Mouse (Mus musculus) left cerebral cortex, adult 18-20 months (tissue): ENCODE data around the gene Ciapin1. TPM values are rescaled to one million over a fixed set of nuclear protein-coding genes. Genes with fewer than 3 reads are reported as not detected.
A peak's percentile ranks its signal among the peaks of the same experiment; 100 is the strongest.

ENCODE experiments used
- DNase-seq, 2 experiments: peaks; one replicate each; pipeline ENCODE4 v3.0.0; 2021 to 2022; ENCODE audit warnings: low spot score in 2 of 2, mixed read lengths in 1 of 2
- total RNA-seq, 2 experiments: library from RNA; stranded (reverse); gene quantifications; 2 replicates each; pipeline ENCODE4 v1.2.3; 2021

Ciapin1 gene
- total RNA-seq, 2 experiments from 2014 or later: 72.3 to 75.6 TPM

DNA sequence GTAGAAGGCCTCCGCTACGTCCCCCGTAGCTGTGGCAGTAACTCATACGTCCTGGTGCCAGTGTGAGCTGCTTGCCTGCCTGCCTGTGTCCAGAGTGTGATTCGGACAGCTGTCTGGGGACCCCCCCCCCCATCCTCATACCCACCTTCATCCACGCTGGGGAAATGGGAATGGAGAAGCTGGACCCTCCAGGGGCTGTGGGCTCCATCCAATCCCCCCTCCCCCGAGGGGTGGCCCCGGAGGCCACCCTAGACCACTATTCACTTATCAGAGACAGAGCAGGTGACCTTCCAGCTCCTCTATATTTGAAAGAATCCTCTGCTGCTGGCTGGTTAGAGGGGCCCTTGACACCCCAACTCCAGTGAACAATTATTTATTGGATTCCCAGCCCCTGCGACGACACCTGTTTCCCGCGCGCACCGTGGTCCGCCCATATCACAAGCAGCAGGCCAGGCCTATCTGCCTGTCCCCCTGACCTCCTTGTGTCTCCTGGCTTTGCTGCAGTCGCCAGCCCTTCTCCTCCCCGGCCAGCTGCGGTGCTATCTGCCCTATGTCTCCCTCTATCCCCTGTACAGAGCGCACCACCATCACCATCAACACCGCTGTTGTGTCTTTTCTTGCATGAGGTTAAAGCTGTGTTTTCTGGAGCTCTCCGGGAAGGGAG, 57.5 kb downstream of the Ciapin1 start:
- DNase-seq: no peak

DNA sequence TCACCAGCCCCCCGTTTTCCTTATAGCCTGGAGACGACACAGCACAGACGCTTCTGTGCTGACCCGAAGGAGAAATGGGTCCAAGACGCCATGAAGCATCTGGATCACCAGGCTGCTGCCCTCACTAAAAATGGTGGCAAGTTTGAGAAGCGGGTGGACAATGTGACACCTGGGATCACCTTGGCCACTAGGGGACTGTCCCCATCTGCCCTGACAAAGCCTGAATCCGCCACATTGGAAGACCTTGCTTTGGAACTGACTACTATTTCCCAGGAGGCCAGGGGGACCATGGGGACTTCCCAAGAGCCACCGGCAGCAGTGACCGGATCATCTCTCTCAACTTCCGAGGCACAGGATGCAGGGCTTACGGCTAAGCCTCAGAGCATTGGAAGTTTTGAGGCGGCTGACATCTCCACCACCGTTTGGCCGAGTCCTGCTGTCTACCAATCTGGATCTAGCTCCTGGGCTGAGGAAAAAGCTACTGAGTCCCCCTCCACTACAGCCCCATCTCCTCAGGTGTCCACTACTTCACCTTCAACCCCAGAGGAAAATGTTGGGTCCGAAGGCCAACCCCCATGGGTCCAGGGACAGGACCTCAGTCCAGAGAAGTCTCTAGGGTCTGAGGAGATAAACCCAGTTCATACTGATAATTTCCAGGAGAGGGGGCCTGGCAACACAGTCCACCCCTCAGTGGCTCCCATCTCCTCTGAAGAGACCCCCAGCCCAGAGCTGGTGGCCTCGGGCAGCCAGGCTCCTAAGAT, 58.4 kb downstream of the Ciapin1 start:
- DNase-seq: no peak

DNA sequence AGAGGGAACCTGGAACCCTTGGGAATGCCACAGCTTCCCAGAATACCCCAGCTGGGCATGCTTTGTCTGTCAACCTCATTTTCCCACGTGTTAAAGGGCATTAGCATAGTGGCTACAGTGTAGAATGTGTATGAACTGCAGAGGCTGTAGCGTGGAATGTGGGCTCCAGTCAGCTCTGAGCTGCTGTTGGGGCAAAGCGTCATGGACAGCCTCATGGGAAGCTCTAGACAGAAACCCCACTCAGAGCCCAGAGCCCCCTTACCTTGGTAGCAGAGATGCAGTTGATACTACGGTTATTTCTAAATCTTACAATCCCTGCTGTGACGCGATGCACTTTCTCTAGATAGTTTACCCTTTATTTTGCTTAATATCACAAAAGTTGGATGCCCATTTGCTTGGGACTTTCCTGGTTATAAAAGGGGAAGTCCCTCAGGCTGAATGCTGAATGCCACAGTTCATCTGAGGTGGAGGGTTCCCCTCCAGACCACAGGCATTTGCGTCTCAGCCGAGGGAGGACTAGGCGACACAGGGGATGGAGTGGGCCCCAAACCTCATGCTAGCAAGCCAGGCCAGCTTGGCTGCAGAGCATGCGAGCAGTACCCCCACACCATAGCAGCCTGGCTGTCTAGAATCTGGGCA, 59.1 kb downstream of the Ciapin1 start:
- no peak for DNase-seq

DNA sequence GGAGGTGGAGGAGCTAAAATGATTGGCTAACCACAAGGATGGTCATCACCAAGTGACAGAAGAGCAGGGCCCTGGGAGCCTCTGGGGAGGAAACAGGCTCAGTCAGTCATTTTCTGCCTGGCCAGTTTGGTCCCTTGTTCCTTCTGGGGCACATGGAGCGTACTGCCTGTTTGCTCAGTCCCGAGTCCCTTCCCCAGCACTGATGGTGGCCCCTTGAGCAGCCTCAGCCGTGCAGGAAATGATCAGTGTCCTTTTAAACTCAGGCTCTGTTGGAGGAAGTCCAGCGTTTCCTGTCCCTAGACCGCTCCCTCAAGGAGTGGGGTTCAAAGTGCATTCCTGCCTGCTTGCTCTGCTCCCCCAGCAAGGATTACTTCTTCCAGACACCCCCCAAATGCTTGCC, 59.7 kb downstream of the Ciapin1 start:
- DNase-seq: no peak

DNA sequence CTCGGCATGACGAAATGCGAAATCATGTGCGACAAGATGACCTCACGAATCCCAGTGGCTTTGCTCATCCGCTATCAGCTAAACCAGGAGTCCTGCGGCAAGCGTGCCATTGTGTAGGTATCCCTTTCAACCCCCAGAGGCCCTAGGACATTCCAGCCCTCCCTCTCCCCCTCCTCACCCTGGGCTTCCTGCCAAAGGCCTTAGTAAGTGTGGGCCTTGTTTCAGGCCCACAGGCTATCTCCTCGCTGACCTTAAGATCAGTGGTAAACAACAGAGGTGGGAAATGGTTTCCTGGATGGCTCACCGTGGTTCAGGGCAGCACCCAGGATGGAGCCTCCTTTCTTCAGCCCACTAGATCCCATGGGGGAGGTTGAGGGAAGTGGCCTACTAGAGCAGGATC, 60.1 kb downstream of the Ciapin1 start:
- no peak for DNase-seq

DNA sequence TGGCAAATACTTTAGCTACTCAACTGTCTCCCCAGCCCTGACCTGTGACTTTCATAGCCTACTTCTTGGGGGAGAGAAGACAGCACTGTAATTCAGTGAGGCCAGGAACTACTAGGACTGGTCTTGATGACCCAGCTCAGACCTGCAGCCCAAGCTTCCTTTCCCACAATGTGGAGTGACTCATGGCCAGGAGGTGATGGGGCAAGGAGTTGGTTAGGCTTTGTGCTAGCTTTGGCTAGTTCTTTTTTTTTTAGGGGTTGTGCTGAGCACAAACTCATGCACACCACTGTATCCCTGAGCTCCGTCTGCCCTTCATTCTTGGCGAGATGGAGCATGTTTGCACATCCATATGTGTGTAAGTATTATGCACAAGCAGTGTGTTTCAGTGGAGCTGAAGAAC, 61.8 kb downstream of the Ciapin1 start:
- DNase-seq: no peak

DNA sequence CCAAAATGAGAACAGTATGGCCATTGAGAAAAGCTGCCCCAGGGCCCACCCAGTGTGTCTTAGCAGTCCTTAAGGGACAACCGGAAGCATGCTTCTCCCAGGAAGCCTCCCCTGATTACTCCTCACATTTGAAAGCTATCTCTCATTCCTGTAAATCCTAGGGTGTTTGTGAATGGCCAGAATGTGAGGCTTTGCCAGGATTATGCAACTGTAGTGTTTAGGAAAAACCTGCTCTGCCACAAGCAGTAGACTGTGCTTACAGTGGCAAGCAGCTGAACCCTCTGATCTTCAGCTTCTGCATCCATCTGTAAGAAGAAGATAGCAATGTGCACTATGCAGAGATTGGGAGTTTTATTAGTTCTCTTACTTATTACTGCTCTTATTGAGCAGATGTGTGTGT, 63.6 kb downstream of the Ciapin1 start:
- DNase-seq: no peak

DNA sequence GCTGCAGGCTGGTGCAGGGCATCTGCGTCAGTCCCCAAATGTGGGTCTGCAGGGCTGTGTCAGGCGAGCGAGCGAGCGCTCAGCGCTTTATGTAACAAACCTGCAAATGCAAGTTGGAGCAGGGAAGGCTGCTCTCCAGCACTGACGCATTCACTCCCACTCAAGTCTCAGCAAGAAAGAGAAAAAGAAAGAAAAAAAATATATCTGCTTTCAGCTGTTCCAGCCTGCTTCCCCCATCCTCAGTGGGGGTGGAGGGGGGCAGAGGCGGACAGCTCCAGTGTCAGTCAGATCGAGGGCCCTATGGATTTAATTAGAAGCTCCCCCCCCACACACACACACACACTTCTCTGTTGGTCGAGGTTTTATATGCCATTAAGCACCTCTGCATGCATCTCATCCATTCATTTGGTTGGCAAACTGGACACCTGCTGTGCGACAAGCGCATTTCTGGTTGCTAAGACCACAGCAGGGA, 64.4 kb downstream of the Ciapin1 start:
- peak; percentile 77 to 86 for DNase-seq

DNA sequence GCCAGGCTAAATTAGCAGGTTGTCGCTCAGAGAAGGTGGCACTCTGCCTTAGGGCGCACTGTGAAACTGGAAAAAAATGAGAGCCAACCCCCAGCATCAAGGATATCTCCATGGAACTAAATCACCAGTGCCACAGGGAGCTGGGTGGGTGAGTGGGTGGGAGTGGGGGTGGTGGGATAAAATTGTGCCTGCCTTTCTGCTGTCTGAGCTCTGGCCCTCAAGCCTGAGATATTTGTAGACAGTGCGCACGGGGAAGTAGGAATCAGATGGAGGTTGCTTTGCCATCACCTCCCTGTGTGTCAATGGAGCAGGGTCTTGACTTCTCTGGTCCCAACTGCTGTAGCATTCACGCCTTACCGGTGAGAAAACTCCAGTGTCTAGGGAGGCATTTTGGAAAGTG, 65.1 kb downstream of the Ciapin1 start:
- peak; percentile 46 to 61 for DNase-seq

DNA sequence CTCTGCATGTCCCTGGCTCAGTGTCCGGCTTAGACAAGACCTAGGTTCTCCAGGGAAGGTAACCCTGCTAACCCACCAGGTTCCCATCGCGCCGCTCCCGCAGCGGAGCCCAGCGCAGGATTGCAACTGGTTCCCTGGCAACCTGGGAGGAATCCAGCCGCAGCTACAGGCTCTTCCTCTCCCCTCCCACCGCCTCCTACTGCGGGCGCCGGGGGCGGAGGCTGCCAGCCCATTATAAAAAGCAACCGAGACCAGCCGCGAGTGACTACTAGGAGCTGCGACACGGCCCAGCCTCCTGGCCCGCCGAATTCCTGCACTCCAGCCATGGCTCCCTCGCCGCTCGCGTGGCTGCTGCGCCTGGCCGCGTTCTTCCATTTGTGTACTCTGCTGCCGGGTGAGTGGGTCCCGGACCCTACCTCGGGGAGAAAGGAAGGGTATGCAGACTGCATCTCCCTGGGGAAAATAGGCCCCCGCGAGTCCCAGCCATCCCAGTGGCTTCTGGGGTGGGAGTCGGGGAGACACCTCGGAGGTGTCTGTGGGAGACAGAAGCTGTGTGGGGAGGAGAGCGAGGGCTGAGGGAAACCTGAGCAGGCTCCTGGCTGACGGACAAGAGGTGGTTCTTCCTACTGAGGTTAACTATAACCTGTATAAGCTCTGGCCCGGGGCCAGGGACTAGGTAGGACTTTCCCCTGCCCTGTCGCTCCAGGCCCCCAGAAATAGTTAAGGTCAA, 66.1 kb downstream of the Ciapin1 start, which contains the start of gene Cx3cl1:
Gene Cx3cl1, plus strand, starts transcription at position 69 of the 730 bp plus-strand sequence.
- DNase-seq: peak; percentile 90 to 94

DNA sequence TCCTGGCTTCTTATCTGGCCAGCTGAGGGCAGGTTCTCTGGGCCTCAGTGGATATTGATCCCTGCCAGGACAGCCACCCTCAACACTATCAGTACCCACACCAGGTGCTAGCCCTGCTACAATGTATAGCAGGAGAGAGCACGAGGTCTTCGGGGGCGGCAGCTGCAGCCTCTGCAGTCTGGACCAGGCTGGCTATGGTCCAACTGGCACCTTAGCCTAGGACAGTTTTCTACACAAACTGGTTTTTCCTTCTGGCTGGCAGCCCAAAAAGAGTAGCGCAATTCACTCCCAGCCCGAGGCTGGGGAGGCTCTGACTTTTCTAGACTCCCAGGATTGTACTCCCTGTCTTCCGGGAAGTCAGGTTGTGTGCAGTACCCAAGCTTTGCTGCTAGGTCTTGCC, 67.2 kb downstream of the Ciapin1 start:
- no peak for DNase-seq

Other genes starting within 250 kb of the Ciapin1 start
- gene Rspry1, start 236.4 kb downstream of the Ciapin1 start, total RNA-seq: 10 to 100 TPM; 27.4 to 29.2 TPM
- gene Fam192a, start 236.4 kb downstream of the Ciapin1 start, total RNA-seq: 10 to 100 TPM; 37.5 to 42.1 TPM
- 100 to 1,000 TPM; 135 to 140 TPM for gene Arl2bp, start 171.8 kb downstream of the Ciapin1 start, total RNA-seq
- gene Pllp, start 142.1 kb downstream of the Ciapin1 start, total RNA-seq: 10 to 100 TPM; 26.7 to 31.3 TPM
- gene Ccl22, start 92.8 kb downstream of the Ciapin1 start, total RNA-seq: not detected
- gene Cx3cl1, start 66.3 kb downstream of the Ciapin1 start, total RNA-seq: 100 to 1,000 TPM; 569 to 570 TPM
- 1 to 10 TPM; 8.3 to 9.2 TPM for gene Ccl17, start 27.9 kb downstream of the Ciapin1 start, total RNA-seq
- gene Coq9, start within 50 bp of the Ciapin1 start, total RNA-seq: 10 to 100 TPM; 76.6 to 90.5 TPM
- gene Polr2c, start 19.1 kb upstream of the Ciapin1 start, total RNA-seq: 10 to 100 TPM; 74.5 to 75.7 TPM
- gene Dok4, start 38.0 kb upstream of the Ciapin1 start, total RNA-seq: 10 to 100 TPM; 18.6 to 20.9 TPM
- 1 to 10 TPM; 1.5 to 1.9 TPM for gene Ccdc102a, start 79.7 kb upstream of the Ciapin1 start, total RNA-seq
- not detected for gene Adgrg5, start 85.3 kb upstream of the Ciapin1 start, total RNA-seq
- 10 to 100 TPM; 81.2 to 81.3 TPM for gene Adgrg1, start 136.4 kb upstream of the Ciapin1 start, total RNA-seq
- gene Adgrg3, start 179.3 kb upstream of the Ciapin1 start, total RNA-seq: under 1 TPM; 0.30 to 0.87 TPM
- under 1 TPM; 0.45 to 0.81 TPM for gene Drc7, start 216.7 kb upstream of the Ciapin1 start, total RNA-seq
- gene Katnb1, start 242.8 kb upstream of the Ciapin1 start, total RNA-seq: 10 to 100 TPM; 42.1 to 50.6 TPM